Mouse (Mus musculus): Measurements from ENCODE around the gene Nob1. TPM values are rescaled to one million over a fixed set of nuclear protein-coding genes. Genes with fewer than 3 reads are reported as not detected.

The Nob1 gene
- polyA plus RNA-seq, 1 experiment from 2014 or later = 81.5 TPM

DNA sequence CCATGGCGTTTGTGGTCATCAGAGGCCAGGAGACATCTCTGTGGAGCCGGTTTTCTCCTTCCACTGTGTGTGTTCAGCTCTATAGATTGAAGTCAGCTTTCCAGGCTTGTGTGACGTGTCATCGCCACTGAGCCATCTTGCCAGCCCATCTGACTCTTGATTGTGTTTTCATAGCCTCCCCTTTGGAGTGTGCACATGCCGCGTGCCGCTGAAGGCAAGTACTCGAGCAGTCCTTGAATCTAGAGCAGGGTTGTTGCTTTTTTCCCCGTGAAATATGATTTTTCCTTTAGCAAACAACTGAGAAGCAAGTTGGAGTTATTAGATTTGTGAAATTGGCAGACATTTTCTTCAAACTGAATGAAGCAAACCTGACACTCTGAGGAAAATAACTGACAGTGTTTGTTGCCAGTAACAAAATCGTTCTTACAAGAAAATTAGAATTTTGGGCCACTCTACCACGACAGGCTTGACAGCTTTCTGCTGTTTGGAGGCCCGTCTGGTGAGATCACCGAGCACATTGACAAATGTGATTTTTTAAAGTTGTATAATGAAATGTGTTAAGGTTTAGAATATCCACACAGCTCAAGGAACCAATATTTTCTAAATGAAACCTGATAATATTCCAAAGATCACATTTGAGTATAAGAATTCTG lies 26.7 kb upstream of the Nob1 start:
- peaks cover 8% of the 10 kb centered on the region for H3K36me3 ChIP-seq
- H3K27ac ChIP-seq = no peak overlapping the region
- H3K4me3 ChIP-seq = no peak overlapping the region
- no peaks in the 10 kb centered on the region for H3K27me3 ChIP-seq (replicated peaks)
- H3K4me1 ChIP-seq = peaks cover 4% of the 10 kb centered on the region; the same call in 1 of the 2 replicates
- ATAC-seq (ENCODE audit: low FRiP score, low read depth) = no peak
- 88% methylated on average over 13 of the region's 13 CpGs for WGBS
- H3K9ac ChIP-seq = no peak overlapping the region
- no peaks in the 10 kb centered on the region for H3K9me3 ChIP-seq
- H3K4me2 ChIP-seq (replicated peaks) = no peak overlapping the region

DNA sequence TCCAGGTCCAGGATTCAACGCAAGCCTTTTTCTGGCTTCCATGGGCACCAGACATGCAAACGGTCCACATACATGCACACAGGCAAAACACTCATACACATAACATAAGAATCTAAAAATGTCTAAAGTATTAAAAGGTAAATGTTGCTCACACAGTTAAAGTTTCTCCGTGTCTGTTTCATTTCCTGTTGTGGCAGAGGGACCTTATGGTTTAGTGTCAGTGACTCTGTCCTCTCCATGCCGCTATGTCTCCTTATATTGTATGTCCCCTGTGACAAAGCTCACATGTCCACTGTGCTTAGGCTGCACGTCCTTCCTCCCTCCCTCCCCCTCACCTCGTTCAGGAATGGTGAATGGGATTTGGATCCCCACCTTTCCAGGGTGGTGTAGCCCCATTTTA lies 24.8 kb upstream of the Nob1 start:
- Histone ChIP-seq H3K9me3 (no peaks in the 10 kb centered on the region), H3K27me3 (replicated peaks) (no peaks in the 10 kb centered on the region), H3K27ac (no peak overlapping the region), H3K4me1 (peaks cover 4% of the 10 kb centered on the region; the same call in 1 of the 2 replicates), H3K9ac (0 out of 2 replicates have a peak overlapping the region, but pooled peaks have one; percentile 1), H3K4me2 (replicated peaks) (no peak overlapping the region), H3K36me3 (peaks cover 8% of the 10 kb centered on the region), H3K4me3 (no peak overlapping the region)
- no peak for ATAC-seq (ENCODE audit: low FRiP score, low read depth)
- 81% methylated on average over 6 of the region's 6 CpGs for WGBS

DNA sequence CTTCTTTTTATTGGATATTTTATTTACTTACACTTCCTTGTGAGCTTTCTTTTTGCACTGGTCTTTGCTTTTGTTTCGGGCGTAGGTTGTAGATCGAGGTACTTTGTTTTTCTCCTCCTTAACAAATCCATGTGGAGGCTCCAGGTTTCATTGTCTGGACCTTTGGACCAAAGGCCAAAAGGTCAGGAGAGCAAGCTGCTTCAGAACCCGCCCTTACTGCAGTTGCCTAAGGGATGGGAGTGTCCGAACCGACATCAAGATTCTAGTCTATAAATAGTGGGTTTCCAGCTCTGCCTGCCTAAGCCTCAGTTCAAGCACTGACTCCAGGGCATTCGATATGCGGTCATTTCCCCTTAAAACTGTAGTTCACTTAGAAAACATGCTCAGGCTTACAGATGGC lies 24.3 kb upstream of the Nob1 start:
- no peak for ATAC-seq (ENCODE audit: low FRiP score, low read depth)
- Histone ChIP-seq H3K9me3 (no peaks in the 10 kb centered on the region), H3K27me3 (replicated peaks) (no peaks in the 10 kb centered on the region), H3K4me3 (no peak overlapping the region), H3K36me3 (peaks cover 8% of the 10 kb centered on the region), H3K9ac (0 out of 2 replicates have a peak overlapping the region, but pooled peaks have one; percentile 1), H3K4me2 (replicated peaks) (no peak overlapping the region), H3K4me1 (peaks cover 4% of the 10 kb centered on the region; the same call in 1 of the 2 replicates), H3K27ac (no peak overlapping the region)
- WGBS = 27% methylated on average over 8 of the region's 8 CpGs

DNA sequence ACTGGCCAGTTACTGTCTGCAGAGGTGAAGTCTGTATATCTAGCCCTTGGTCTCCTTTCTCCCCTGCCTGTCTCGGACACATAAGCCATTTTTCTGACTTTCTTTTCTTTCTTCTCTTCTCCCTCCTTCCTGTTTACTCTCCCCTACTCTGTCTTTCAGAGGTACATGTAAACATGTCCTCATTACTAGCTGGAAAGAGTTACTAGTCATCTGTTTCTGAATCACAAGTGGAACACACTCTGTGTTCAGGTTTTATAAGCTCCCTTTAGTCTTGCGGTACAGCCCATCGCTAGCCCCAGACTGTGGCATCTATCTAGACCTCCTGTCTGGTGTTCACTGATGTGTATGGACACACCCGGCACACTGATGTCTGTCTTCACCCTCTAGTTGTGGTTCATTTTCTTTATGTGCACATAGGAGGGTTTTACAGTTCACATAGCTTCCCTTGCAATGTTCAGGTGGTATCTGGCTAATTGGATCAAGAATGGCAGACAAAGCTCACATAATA lies 23.6 kb upstream of the Nob1 start:
- Histone ChIP-seq H3K4me2 (replicated peaks) (no peak overlapping the region), H3K9me3 (no peaks in the 10 kb centered on the region), H3K27me3 (replicated peaks) (no peaks in the 10 kb centered on the region), H3K9ac (no peak overlapping the region), H3K36me3 (peaks cover 3% of the 10 kb centered on the region), H3K4me3 (no peak overlapping the region), H3K27ac (no peak overlapping the region), H3K4me1 (peaks cover 4% of the 10 kb centered on the region; the same call in 1 of the 2 replicates)
- ATAC-seq (ENCODE audit: low FRiP score, low read depth) = no peak
- WGBS = 73% methylated on average over 4 of the region's 4 CpGs

DNA sequence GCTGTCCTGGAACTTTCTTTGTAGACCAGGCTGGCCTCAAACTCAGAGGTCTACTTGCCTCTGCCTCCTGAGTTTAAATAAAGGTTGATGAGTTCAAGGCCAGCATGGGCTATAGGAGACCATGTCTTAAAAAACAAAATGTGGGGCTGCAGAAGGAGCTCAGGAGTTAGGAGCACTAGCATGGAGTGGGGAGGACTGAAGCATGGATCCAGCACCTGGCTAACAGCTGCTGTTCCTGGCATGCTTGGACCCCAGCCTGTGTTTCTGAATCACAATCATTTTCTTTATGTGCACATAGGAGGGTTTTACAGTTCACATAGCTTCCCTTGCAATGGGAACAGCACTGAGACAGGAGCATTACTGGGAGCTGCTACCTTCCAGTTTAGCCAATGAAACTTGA lies 22.9 kb upstream of the Nob1 start:
- H3K9me3 ChIP-seq = no peaks in the 10 kb centered on the region
- H3K27me3 ChIP-seq (replicated peaks) = no peaks in the 10 kb centered on the region
- no peak overlapping the region for H3K4me3 ChIP-seq
- no peak overlapping the region for H3K9ac ChIP-seq
- no peak overlapping the region for H3K4me2 ChIP-seq (replicated peaks)
- H3K4me1 ChIP-seq = peaks cover 4% of the 10 kb centered on the region; the same call in 1 of the 2 replicates
- ATAC-seq (ENCODE audit: low FRiP score, low read depth) = no peak
- no peaks in the 10 kb centered on the region for H3K36me3 ChIP-seq
- H3K27ac ChIP-seq = no peak overlapping the region

DNA sequence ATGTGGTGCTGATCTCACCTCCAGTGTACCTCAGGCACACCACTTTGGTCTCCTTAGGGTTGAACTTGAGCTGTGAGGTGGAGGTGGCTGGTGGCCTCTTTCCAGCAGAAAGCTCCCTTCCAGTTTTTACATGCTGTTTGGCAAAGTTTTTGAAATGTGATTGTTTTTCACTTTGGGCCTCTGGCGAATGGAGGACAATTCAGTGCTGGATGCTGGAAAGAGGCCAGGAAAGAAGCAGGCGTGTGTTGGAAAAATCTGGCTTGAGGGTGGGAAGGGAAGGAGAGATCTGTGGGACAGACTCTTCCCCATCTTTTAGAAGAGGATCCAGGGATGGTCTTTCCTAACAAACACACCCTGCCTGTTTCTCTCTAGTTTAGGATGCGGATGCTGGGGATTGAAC lies 19.8 kb upstream of the Nob1 start:
- H3K36me3 ChIP-seq = no peaks in the 10 kb centered on the region
- no peak overlapping the region for H3K27ac ChIP-seq
- no peaks in the 10 kb centered on the region for H3K27me3 ChIP-seq (replicated peaks)
- 92% methylated on average over 3 of the region's 3 CpGs for WGBS
- H3K9ac ChIP-seq = no peak overlapping the region
- ATAC-seq (ENCODE audit: low FRiP score, low read depth) = no peak
- peaks cover 4% of the 10 kb centered on the region; the same call in 1 of the 2 replicates for H3K4me1 ChIP-seq
- H3K4me3 ChIP-seq = no peak overlapping the region
- H3K4me2 ChIP-seq (replicated peaks) = no peak overlapping the region
- H3K9me3 ChIP-seq = no peaks in the 10 kb centered on the region

DNA sequence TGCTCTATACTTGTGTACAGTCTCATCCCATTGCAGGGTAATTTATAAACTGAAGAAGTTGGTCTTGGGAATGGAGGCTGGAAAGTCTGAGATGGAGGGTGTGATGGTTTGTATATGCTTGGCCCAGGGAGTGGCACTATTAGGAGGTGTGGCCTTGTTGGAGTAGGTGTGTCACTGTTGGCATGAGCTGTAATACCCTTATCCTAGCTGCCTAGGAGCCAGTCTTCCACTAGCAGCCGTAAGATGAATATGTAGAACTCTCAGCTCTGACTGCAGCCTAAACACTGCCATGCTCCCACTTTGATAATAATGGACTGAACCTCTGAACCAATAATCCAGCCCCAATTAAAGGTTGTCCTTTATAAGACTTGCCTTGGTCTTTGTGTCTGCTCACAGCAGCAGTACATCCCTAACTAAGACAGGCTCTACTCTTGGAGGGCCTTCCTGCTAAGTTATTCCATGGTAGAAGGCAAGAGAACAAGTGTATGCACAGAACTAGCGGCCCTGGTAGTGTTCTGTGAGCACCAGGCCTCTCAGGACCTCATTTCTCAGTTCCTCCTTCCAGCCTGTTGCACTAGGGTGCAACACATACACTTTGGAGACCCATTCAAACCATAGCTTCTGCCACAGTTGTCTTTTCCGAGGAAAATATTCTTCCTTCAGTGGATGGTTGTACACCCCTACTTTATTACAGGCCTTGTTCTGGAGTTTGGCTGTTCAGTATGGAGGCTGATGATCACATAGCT lies 15.2 kb upstream of the Nob1 start:
- H3K4me1 ChIP-seq = peaks cover 15% of the 10 kb centered on the region
- H3K36me3 ChIP-seq = no peaks in the 10 kb centered on the region
- no peaks in the 10 kb centered on the region for H3K9me3 ChIP-seq
- H3K4me3 ChIP-seq = no peak overlapping the region
- H3K4me2 ChIP-seq (replicated peaks) = no peak overlapping the region
- H3K9ac ChIP-seq = no peak overlapping the region
- H3K27me3 ChIP-seq (replicated peaks) = no peaks in the 10 kb centered on the region
- H3K27ac ChIP-seq = no peak overlapping the region
- WGBS = 96% methylated on average over 3 of the region's 3 CpGs
- no peak for ATAC-seq (ENCODE audit: low FRiP score, low read depth)

DNA sequence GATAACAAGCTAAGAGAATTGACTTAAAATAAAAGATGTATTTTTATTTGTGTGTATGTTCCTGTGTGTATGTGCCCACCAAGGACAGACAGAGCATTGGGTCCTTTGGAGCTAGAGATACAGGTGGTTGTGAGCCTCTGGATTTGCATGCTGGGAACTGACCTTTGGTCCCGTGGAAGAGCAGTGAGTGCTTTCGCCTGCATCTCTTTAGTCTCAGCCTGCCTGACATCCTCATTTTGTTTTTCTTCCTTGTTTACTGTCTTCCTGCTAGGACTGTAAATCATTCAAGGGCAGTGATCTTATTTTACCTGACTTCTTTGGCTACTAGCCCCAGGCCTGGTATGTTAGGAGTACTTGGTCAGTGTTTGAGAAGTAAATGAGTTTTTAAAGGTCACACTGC lies 12.9 kb upstream of the Nob1 start:
- Histone ChIP-seq H3K4me3 (no peak overlapping the region), H3K4me1 (peaks cover 15% of the 10 kb centered on the region), H3K4me2 (replicated peaks) (peak overlapping the region; percentile 64; the same call in 1 of the 2 replicates), H3K27me3 (replicated peaks) (no peaks in the 10 kb centered on the region), H3K27ac (no peak overlapping the region), H3K9me3 (no peaks in the 10 kb centered on the region), H3K36me3 (no peaks in the 10 kb centered on the region), H3K9ac (no peak overlapping the region)
- 70% methylated on average over 2 of the region's 2 CpGs for WGBS
- ATAC-seq (ENCODE audit: low FRiP score, low read depth) = no peak

DNA sequence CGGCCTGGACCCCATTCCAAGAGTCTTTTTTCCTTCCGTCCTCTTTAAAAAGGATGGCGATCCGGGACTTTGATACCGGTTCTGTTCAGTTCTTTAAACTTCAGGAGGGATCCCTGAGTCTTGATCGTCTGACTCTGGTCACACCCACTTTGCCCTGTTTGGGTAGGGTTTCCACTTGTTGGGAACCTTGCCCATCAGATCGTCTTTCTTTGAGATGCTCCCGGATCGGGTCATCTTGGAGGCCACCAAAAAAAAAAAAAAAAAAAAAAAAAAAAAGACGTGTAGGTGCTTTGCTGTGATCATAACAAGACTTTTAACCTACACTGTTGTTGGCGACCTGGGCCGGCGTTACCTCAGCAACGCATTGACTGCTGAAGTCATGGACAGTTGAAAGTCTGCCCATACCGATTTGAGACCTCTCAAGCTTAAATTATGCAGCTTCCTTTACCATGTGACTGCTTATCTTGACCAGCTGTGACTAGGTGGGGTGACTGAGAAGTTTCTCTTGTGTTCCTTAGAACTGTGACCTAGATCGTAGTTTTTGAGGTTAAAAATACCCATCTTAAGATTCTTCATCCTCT lies 12.1 kb upstream of the Nob1 start:
- peak overlapping the region; percentile 66 for H3K27ac ChIP-seq
- H3K9ac ChIP-seq = peak overlapping the region; percentile 79
- peak overlapping the region; percentile 78 for H3K4me3 ChIP-seq
- 14% methylated on average over 16 of the region's 16 CpGs for WGBS
- H3K9me3 ChIP-seq = no peaks in the 10 kb centered on the region
- no peaks in the 10 kb centered on the region for H3K36me3 ChIP-seq
- H3K27me3 ChIP-seq (replicated peaks) = no peaks in the 10 kb centered on the region; the same call in 1 of the 2 replicates
- ATAC-seq (ENCODE audit: low FRiP score, low read depth) = peak; percentile 49
- H3K4me2 ChIP-seq (replicated peaks) = peak overlapping the region; percentile 64
- peaks cover 15% of the 10 kb centered on the region for H3K4me1 ChIP-seq

DNA sequence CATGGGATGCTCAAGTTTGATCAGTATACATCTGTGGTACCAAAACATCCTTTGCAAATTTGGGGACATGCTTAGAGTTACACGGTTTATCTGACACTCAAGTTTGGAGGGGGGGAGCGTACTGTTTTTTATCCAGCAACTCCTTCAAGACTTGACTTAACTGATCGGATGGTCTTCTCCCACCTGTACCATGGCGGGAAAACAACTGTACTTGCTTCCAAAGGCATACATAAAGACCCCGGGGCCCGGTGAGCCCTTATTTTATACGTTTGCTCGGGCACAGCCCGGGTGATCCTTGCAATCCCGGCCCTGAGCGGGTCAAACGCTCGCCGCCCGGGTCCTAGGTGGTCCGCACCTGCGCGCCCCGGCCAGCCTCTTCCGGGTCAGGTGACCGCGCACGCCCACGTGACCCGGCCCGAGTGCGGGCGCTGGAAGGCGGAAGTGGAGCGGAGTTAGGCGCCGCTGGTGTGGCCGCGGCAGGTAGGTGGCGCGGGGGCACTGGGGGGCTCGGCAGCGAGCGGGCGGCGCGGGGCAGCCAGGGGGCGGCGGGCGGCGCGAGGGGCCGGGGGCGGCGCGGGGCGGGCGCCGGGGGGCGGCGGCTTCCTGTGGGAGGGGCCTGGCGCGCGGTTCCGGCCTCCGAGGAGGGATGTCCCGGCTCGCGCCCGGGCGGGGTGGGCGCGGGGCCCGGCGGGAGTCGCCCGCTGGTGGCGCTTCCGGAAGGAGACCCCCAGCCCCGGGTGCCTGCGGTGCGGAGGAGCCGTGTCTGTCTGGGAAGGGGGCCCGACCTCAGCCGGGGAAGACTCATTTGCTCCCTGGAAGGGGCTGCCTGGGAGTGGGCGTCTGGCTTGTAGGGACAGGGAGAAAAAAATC lies 11.3 kb upstream of the Nob1 start, which contains the start of gene Wwp2:
Gene Wwp2 (plus strand): TSS at position 404 of the 870 bp plus-strand sequence.
- Histone ChIP-seq H3K27ac (peak within 1 kb of the TSS; percentile 66), H3K4me3 (peak within 1 kb of the TSS; percentile 78), H3K36me3 (no peaks in the 10 kb centered on the region), H3K9me3 (no peaks in the 10 kb centered on the region), H3K27me3 (replicated peaks) (no peaks in the 10 kb centered on the region; the same call in 1 of the 2 replicates), H3K4me2 (replicated peaks) (peak within 1 kb of the TSS; percentile 70), H3K9ac (peak within 1 kb of the TSS; percentile 79), H3K4me1 (peaks cover 15% of the 10 kb centered on the region)
- WGBS = 1% methylated on average over 75 of the region's 81 CpGs
- peak; percentile 93 for ATAC-seq (ENCODE audit: low FRiP score, low read depth)

DNA sequence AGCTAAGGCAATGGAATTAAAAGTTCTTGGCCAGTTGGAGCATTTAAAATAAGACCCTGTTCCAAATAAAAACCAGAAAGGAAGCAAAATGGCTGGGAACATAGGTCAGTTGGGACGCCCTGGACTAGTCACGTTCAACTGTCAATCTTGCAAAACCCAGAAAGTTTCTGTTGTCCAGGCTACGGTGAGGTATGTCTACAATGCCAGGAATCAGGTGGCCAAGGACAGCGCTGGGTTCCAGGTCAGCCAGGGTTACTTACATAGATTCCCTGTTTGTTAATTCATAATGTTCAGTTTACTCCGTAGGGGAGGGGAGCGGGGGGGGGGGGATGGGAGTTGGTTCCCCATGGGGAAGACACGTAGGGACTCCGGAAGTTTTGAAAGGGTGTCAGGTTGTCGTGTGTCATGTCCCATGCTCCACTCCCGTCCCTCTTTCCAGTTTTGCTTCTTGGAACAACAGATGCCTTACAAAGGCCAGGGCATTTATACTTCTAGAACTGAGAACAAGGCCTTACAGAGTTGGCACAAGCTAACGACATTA lies 10.6 kb upstream of the Nob1 start:
- H3K9ac ChIP-seq = no peak overlapping the region
- 38% methylated on average over 11 of the region's 11 CpGs for WGBS
- ATAC-seq (ENCODE audit: low FRiP score, low read depth) = peak; percentile 11; the same call in 1 of the 2 replicates
- no peaks in the 10 kb centered on the region; the same call in 1 of the 2 replicates for H3K27me3 ChIP-seq (replicated peaks)
- H3K36me3 ChIP-seq = no peaks in the 10 kb centered on the region
- peak overlapping the region; percentile 78 for H3K4me3 ChIP-seq
- H3K9me3 ChIP-seq = no peaks in the 10 kb centered on the region
- H3K27ac ChIP-seq = no peak overlapping the region
- peak overlapping the region; percentile 70 for H3K4me2 ChIP-seq (replicated peaks)
- peaks cover 15% of the 10 kb centered on the region for H3K4me1 ChIP-seq
